In genomic region chr4:21678975-21679623, GRCm38 (mm10) we compare ENCODE assay signal across 9 mouse cellular contexts. TPM values are rescaled to one million over a fixed set of nuclear protein-coding genes. Genes with fewer than 3 reads are reported as not detected.
DNase-seq lines count a peak whose midpoint lies in the region.
"Had no signal": no experiment of that assay in that cellular context is flagged by ENCODE, and none has a peak within 500 bp of the region (broad histone marks: within the 10 kb centered on the region; RNA-seq: fewer than 3 reads in every experiment).

No protein-coding gene starts in this region.

- H3K36me3 ChIP-seq in megakaryocyte, embryonic 14.5 days (replicated peaks; ENCODE audit: low read length): no peaks in the 10 kb centered on the region

- H3K4me3 ChIP-seq in megakaryocyte, embryonic 14.5 days (replicated peaks): peak overlapping the region; percentile 89
- H3K4me3 ChIP-seq: erythroblast, embryonic 14.5 days had no signal

- peaks cover 94% of the 10 kb centered on the region for H3K27me3 ChIP-seq in megakaryocyte, embryonic 14.5 days (replicated peaks)

- DNase-seq in cerebellum, postnatal 10 days: peak; percentile 60 to 69
- DNase-seq in cerebellum, adult 18-20 months: no peak
- peak; percentile 14 for DNase-seq in urinary bladder, postnatal 25 days (ENCODE audit: low spot score)
- no peak for DNase-seq in urinary bladder, adult 18-20 months (ENCODE audit: low spot score in 2 of 2)
- DNase-seq in induced T-regulatory cell, adult 2 months (ENCODE audit: low read depth): peak; percentile 28
- DNase-seq in thymus, postnatal 25 days: peak; percentile 12
- DNase-seq in frontal cortex, adult 2 months (ENCODE audit: extremely low spot score in 1 of 2, low spot score in 1 of 2): no peak

- H3K4me1 ChIP-seq in megakaryocyte, embryonic 14.5 days: peaks cover 24% of the 10 kb centered on the region

- H3K9me3 ChIP-seq in megakaryocyte, embryonic 14.5 days: peaks cover 9% of the 10 kb centered on the region; the same call in 1 of the 2 replicates

RNA-seq across cellular contexts. Expression of gene Prdm13, which starts 6.7 kb away (rescaled TPM):
- not detected in 2 replicates for polyA plus RNA-seq in megakaryocyte, embryonic 14.5 days (2012; ENCODE audit: insufficient read depth, low replicate concordance)
- not detected in 2 replicates for polyA plus RNA-seq in frontal cortex, adult 2 months (2012; rRNA removed)
- polyA plus RNA-seq: erythroblast, embryonic 14.5 days had no signal

RNA-seq across cellular contexts. Expression of gene Ccnc, which starts 48.4 kb away (rescaled TPM):
- polyA plus RNA-seq in megakaryocyte, embryonic 14.5 days (2012; ENCODE audit: insufficient read depth, low replicate concordance): 1.8 TPM in 1 of 2 replicates, not detected in the other
- 25.2 and 27.9 TPM in 2 replicates for polyA plus RNA-seq in frontal cortex, adult 2 months (2012; rRNA removed)

Comparison
In these comparisons a context has a peak if more than half of its experiments do, and no peak if none do; other contexts are left out.
1. DNase-seq: peak in cerebellum, postnatal 10 days (2 of 2), urinary bladder, postnatal 25 days (single experiment), induced T-regulatory cell, adult 2 months (single experiment) and thymus, postnatal 25 days (single experiment); none in cerebellum, adult 18-20 months (0 of 2), urinary bladder, adult 18-20 months (0 of 2) and frontal cortex, adult 2 months (0 of 2).